Mouse (Mus musculus): ENCODE results near the gene Gm11011.

GRCm38 (mm10) chr2:169634619-169635382 is 47.3 kb upstream of the Gm11011 start:
- TF ChIP-seq CTCF (conservative IDR thresholded peaks at IDR 0.05 in 1 of 2, IDR thresholded peaks at IDR 0.05 in 1 of 2; ENCODE audit: low read depth in 2 of 2, low read length in 2 of 2), result no peak
- no peak for TF ChIP-seq ELF1 (IDR thresholded peaks at IDR 0.05; ENCODE audit: low read depth, low read length)
- no peak for TF ChIP-seq NELFE (IDR thresholded peaks at IDR 0.05; ENCODE audit: low read depth, low read length)

All from CH12.LX (cell line).